Mouse (Mus musculus) urinary bladder, adult 2 months (tissue): Measurements from ENCODE around the gene Thnsl2. TPM values are rescaled to one million over a fixed set of nuclear protein-coding genes. Genes with fewer than 3 reads are reported as not detected.

Experiments used
- DNase-seq: peaks from one replicate; pipeline ENCODE4 v3.0.0; 2022; ENCODE audit warnings: low spot score
- polyA plus RNA-seq: library from polyadenylated mRNA; depleted of rRNA; stranded (reverse); fragments of >200 nt; gene quantifications from 2 replicates; pipeline ENCODE4 v1.2.3, GENCODE M21; 2012; rRNA removed

Thnsl2 gene
- 10.0 and 10.5 TPM in 2 replicates for polyA plus RNA-seq

DNA sequence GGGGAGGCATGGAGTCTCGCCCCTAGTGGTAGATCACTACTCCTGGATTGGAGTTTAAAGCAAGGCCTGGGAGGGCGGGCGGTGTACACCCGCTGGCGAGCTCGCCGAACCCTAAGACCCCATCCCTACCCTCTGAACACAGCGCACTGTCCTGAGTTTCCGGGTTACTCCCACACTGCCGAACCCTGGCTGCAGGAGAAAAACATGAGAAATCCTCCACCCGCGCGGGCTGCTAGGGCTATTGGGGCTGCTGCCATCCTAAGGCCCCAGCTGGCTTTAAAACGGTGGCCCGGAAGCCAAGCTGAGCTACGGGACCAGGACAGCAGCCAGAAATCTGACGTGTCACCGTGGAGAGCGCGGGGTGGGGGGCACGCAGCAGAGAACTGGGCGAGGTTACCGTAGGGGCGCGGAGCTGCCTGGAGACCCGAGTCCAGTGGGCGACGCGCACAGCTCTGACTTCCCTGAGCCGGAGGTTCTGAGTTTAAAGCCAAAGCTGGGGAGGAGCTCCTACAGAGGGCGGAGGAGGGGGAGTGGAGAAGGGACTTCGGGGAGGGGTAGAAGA lies at the start of gene Thnsl2:
TSS of gene Thnsl2 (minus strand) at position 546 of the 562 bp plus-strand sequence.
- DNase-seq = peak; percentile 58

DNA sequence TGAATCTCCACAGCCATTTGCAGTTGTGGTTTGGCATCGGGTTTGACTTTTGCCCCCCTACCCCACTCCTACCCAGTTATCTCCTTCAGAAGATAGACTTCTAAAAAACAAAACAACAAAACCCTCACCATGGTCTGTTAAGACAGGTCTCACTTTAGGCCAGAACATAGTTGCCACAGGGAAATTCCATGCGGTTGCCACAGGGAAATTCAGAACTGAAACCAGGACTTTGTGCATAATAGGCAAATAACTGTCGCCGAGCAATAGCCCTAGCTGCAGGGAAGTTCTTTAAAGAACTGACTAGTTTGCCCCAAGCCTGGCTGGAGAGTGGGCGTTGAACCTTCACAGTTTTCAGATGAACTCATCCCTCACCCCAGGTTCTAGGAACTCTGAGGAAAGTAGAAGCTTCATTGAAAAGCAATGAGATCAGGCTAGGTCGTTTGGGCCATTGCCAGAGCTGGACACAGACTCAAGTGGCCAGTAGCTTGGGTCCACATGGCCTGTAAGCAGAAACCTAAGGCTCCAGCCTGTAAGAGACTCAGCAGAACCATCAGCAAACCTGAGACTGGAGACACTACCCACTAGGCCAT lies 49.0 kb upstream of the Thnsl2 start:
- no peak for DNase-seq

DNA sequence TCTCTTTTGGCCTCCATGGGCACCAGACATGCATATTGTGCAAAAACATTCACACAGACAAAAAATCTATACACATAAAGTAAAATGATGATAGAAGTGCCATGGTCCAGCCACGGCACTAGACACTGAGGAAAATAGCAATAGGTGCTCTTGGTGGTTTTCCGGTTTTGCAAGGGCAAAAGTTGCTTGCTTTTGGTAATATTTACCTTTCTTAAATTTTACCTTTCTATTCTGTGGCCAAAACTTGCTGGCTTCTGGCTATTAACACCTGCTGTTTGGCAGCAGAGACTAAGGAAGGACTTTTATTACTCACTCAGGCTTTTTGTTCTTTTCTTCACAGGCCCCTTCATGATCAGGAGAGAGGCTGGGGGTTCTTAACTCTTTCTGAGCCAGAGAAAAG lies 46.3 kb upstream of the Thnsl2 start:
- DNase-seq = no peak

DNA sequence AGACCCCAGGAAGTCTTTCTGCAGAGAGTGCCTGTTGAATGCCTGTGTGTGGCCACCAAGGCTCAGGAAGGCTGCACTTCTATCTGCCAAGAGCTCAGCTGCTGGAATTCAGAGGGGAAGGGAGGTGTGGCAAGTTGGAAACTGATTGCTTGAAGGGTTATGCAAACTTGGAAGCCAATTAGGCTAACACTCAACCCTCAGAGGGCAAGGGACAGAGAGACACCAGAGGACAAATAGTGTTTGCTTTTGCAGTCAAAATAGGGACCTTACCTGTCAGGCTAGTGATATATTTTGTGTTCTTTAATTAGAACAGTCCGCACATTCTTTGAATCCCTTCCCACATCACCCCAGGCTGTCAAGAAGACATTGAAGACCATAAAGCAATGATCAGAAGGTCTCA lies 45.3 kb upstream of the Thnsl2 start:
- no peak for DNase-seq

DNA sequence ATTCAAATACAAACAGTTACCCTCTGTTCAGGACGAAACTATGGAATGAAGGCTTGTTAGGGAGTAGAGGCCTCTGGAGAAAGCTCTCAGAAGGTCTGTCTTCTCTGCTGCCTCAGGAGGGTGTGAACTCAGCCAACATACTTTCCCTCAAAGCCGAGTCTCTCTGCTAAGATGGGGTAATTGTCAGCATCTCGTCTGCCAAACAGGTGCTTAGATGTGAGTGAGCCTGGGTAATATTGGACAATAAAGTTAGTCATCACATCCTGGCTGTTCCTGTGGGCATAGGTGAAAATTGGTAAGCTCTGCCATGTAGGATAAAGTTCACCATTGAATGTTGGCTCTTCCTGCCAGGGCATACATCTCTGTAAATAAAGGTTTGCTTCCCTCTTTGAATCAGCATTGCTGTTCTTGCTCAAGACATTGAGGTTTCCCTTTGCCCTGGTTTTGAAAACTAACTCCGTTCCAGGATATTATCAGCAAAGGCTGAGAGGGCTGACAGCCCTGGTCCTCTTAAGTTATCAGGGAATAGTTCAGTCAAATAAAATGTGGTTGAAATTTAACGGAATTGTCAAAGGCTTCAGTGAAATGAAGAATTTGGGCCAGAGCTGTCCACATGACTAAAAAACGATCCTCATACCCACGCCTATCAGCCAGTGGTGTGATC lies 40.8 kb upstream of the Thnsl2 start:
- no peak for DNase-seq

DNA sequence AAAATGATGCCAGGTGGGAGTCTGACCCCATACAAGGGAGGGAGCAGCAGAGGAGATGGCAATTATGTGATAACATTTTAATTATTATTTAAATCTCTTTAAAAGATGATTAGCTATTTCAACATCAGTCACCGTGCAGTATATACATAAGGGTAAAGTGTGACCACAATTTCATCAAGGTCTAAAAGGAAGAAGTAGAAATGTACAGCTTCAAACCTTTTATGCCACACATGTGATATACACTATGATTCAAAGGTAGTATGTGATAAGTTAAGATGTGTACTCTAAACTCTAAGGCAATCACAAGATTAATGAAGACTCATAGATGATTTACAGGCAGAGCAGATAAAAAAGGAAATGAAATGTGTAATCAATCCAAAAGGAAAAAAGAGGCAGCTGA lies 36.4 kb upstream of the Thnsl2 start:
- no peak for DNase-seq

DNA sequence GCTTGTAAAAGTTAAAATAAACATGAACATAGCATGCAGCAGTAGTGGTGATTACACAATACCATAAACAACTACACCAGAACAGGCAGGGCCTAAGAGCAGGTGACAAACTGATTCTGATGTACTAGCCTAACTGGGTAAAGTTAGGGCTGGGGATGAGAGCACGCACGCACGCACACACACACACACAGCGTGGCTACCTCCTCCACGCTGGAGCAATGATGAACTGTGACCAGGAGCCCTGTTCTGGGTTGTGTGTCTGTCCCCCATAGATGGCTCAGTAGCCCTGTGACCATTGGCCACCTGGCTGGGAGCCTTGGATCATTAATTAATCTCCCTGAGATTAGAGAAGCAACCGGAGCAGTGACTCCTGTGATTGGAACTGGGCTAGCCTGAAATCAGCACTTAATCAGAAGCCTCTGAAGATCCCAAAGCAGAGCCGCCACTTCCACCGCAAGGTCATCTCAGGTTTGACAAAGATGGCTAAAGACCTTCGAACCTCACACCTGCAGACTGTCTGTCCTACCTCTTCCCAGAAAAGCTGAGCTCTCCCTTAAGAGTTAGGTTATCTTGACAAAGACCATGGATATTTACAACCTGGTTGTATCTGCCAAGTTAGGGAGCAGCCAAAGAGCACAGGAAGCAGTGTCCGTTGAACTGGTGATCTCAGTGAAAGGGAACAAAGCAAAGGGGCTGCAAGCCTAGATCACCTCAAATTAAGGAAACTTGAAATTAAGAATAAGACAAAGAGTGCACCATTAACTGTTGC lies 28.8 kb upstream of the Thnsl2 start:
- DNase-seq = no peak

DNA sequence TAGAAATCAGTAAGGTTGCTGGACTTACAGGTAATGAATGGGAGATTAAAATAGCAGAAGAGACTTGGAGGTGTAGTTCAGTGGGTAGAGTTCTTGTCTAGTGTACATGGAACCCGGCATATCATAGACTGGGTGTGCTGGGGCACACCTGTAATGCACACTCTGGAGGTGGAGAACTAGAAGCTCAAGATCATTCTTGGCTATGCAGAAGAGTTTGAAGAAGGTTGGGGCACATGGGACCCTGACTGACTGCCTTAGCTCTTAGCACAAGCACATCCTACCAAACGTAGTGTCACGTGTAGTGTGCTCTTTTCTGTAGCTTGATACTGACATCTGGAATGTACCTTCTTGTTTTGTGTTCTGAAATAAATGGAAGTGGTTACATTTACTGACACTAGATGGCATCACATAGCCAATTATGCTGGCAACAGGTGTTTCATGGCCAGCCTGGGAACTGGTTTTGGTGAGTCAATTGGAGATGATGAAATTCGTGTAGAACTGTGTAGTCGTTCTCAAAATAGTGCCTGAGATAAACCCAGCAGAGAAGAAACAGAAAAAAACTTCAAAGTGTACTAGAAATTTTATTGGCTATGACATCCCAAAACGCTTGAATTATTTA lies 22.4 kb upstream of the Thnsl2 start:
- DNase-seq = no peak

DNA sequence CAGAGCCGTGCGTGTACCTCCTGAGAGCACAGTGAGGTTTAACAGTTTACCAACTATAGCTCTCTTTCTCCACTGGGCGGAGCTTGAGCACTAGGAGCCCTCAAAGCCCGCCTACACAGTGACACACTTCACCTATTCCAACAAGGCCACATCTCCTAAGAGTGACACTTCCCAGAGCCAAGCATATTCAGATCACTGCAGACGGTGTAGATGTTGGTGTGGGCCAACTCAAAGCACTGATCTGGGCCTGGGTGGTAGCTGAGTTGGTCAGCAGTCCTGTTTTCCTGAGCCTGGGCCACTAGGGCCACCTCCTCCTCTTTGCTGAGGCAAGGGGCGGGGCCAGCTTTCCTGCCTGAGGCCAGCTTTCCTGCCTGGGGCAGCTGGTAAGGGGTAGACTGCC lies 20.2 kb upstream of the Thnsl2 start:
- DNase-seq = no peak

DNA sequence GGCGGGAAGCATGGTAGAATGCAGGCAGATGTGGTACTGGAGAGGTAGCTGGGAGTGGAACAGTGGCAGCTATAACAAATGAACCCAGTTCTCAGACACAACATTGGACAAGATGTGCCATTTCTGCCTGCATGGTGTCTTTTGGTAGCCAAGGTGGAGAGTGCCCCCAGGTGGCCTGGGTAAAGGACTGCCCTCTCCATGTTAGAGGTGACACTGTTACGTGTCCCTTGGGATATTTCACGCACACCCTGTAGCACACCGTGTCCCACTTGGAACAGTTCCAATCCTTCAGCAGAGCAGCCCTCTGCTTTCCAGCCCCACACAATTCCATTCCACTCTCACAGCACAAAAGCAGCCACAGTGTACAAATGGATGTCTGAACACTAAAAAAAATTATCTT lies 18.0 kb upstream of the Thnsl2 start:
- no peak for DNase-seq

DNA sequence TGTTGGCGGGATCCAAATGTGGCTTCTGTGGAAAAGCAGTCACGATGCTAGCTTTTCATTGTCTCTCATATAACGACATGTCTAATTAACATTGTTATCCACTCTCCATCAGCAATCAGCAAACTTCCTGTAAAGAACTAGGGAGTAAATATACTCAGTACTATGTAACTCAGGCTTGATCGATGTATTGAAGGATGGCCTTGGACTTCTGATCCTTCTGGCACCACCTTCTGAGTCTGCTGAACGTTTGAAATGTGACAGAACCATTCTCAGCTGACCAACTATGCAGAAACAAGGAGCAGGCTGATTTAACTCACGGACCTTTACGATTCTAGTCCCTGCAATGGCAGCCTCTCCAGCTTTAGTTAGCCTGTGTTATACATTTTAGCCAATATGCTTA lies 17.1 kb upstream of the Thnsl2 start:
- DNase-seq = no peak

DNA sequence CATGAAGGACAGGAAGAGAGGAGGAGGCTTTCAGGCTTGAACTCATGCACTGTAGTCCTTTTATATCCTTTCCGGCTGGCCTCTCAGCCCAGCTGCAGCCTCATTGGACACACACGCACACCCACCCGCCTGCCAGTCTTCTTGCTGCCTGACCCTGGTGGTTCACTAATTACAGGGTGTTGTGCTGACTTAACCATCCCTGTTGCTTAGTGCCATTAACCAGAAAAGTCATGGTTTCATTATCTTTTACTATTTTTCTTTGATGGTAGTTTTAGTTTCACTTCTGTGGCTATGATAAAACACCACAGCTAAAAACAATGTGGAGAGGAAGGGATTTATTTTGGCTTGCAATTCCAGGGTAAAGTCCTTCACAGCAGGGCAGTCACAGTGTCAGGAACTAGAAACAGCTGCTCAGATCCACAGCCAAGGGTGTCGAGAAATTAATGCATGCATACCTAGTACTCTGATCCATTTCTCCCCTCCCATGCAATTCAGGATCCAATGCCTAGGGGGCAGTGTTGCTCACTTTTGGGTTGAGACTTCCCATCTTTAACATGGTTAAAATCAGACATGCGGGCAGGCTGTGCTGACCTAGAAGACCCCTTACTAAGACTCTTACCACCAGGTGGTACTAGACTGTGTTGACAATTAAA lies 12.6 kb upstream of the Thnsl2 start:
- no peak for DNase-seq

DNA sequence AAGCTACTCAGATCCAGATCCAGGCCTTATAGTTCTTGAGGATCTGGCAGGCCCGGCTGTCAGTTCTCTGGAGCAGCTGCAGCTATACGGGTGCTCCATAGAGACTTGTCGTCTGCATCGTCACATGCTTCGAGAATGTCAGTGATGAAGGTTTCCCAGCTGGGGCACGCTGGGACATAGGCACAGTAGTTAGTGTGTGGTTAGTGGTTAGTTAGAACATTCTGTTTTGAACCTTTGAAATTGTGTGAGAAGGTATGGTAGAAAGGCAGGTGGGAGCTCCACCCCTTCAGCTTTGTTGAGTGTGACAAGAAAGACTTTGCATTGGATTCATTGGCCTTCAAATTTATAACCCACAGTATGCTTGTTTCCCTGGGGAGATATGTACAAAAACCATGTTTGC lies 10.6 kb upstream of the Thnsl2 start:
- no peak for DNase-seq

DNA sequence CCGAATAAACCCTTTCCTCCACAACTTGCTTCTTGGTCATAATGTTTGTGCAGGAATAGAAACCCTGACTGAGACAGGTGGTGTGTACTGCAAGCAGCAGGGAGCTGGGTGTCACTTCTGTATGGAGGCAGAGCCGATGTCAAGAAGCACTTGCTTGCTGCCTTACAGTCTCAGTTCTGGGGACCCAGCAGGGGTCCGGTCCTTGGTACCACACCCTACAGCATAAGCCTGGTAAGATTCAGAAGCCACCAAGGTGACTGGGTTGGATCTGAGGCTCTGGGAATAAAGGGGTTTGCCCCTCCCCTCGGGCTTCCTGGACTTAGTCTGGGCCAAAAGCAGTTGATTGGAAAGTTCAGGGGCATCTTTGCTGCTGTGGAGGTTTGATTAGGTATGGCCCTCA lies 9.2 kb upstream of the Thnsl2 start:
- DNase-seq = no peak

DNA sequence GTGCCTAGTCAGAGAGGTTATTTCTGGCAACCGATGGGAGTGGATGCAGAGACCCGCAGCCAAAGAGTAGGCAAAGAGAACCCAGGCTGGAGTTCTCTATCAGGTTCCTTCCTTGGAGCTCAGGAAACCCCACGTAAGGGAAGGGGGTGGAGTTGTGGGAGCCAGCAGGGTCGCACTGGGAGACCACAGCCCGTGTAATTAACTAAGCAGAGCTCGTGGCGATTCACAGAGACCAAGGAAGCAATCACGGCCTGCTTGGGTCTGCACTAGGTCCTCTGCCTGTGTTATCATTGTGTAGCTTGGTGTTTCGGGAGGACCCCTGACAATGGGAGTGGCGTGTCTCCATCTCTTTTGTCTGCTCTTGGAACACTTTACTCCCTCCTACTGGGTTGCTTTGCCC lies 6.9 kb upstream of the Thnsl2 start:
- no peak for DNase-seq

DNA sequence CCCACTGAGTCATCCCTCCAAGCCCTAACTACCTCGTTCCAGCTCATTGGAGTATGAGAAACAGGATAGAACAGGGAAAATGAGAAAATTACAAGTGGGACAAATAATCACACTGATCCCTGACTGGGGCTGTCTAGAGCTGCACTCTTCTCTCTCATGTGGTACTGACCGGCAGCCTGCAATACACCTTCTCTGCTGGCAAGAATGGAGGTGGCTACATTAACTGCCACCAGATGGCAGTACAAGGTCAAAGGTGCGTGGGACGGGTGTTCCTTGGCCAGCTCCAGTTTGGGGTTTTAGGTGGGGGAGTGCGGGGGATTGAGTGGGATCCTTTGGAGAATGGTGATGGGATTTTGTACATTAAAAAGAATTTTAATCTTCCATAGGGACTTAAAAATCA lies 5.3 kb upstream of the Thnsl2 start:
- no peak for DNase-seq

DNA sequence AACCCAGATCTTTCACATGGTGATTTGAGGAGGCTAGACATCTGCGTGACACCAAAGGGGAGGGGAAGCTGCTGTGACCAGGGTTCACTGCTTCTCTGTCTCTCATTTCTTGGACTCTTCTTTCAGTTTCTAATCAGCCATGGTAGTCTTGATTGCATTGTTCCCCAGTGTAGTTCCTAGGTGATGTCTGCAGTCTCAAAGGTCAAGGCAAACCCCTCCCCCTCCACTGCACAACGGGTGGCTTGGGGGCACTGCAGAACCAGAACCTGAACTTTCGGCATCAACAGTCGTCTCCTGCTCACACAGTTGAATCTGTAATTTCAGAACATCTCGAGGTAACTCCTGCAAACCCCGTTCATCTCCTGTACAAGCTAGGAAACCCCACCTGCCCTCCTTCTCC lies 4.1 kb upstream of the Thnsl2 start:
- DNase-seq = no peak

DNA sequence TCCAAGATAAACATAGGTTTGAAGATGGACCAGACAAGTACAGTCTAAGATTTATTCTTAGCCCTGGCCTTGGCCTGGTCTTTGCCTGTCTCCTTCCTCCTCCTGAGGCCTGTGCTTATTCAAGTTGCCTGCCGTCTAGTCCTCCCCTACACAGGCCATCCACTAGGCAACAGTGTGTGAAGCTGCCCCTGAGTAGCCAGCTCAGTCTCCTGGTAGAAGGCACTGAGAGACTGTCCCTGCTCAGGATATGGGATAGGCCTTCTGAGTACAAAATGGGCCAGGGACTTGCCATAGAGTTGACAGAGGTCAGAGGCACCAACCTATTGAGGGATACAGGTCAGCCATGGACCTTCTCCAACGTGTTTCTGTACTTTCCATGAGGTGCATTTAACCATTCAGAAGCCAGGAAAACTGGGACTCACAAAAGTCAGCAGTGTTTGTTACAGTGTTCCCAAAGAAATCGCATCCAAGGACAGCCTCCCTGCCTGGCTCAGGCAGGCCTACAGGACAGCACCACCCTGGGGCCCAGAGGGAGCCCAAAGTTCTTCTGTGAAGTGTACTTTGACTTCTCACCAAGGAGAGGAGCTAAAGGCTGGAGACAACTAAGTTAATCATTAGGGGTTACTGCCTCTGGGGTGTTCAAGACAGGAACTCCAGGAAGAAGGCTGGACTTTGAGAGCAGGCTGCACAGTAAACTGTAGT lies 1.2 kb upstream of the Thnsl2 start:
- no peak for DNase-seq

DNA sequence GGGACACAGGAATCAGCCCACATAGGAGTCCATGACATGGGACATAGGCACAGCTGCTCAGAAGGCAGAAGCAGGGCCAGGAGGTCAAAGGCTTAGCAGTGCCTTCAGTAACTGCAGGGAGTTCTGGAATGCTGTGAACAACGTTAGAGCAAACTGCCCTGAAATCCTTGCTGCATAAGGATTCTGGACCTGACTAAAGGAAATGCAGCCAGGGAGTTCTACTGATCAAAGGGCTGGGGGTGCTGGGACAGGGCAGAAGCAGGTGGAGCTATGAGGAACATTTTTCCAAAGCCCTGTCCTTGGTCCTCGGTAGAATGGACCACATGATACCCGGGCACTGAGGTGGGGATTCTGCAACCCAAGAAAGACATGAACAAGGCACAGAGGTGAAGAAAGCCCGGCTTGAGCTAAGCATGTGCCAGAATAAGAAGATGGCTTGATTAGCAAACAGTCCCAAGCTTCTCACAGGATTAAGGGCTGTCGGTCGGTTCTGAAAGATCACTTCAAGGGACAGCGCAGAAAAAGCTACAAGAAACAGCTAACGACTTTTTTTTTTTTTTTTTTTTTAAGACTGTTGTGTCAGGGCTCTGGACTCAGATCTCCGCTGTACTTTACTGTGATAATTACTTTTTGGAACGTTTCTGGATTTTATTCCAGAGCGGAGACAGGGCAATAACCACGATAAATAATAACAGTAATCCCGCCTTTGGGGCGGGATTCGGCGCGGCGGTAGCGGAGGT lies 915 bp downstream of the Thnsl2 start:
- no peak for DNase-seq

DNA sequence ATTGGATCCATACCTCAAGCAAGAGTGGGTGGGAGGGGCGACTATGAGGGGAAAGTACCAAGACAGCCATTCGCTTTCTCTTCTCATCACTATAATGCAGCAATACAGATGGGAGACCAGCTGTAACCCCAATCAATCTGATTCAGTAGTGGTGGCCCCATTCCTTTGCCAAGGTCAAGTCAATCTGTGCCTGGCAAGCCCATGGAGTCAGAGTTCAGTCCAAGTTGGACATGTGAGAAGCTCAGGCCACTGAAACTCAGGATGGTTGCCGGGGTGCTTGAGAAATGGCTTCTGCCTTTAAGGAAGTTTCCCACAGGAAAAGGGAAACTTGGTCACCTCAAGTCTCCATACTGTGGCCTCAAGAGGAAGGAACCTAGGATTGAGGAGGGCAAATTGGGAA lies 9.2 kb downstream of the Thnsl2 start:
- no peak for DNase-seq

DNA sequence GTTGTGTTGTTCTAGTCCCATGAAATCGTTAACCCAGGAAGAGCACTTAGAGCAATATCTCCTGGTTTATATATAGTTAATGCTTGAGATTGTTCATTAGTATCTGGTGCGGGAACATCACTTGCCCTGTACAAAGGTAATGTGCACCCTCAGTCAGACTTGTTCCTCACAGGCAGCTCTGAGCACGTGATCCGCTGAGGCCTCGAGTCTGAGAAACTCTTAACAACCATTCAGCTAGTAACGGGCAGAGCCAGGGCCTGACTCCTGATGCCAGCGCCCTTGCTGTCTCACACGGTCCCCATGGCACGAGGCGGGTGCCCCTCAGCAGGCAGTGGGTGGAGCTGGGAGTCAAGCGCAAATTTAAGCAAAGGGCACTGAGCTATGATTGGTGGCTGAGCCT lies 10.7 kb downstream of the Thnsl2 start:
- no peak for DNase-seq
